Mouse (Mus musculus) MEL (cell line): Measurements from ENCODE around the gene Vstm2l.

Source experiments
- BHLHE40 ChIP-seq: IDR thresholded peaks from 2 replicates; pipeline ENCODE4 v1.6.1; 2012; ENCODE audit warnings: low read depth, mild to moderate bottlenecking, inconsistent platforms, low read length, improper control_type of control experiment, borderline replicate concordance
- CTCF ChIP-seq, 3 experiments: IDR thresholded peaks in 2 of 3; conservative IDR thresholded peaks in 1 of 3; 2 replicates each; pipeline ENCODE4 v1.5.1; 2011 to 2012; ENCODE audit warnings: low read length in 3 of 3, low read depth in 2 of 3, mild to moderate bottlenecking in 2 of 3, improper control_type of control experiment in 1 of 3, inconsistent platforms in 1 of 3, mixed read lengths in 1 of 3, moderate library complexity in 1 of 3; ENCODE audit not compliant: control insufficient read depth in 1 of 3, insufficient read depth in 1 of 3, poor library complexity in 1 of 3, severe bottlenecking in 1 of 3
- ELF1 ChIP-seq: IDR thresholded peaks from 2 replicates; pipeline ENCODE4 v1.6.1; 2014; ENCODE audit warnings: low read depth, mild to moderate bottlenecking, inconsistent platforms, low read length, improper control_type of control experiment, moderate library complexity
- EP300 ChIP-seq, 2 experiments: IDR thresholded peaks; 2 replicates each; pipeline ENCODE4 v1.6.1; 2011; ENCODE audit warnings: improper control_type of control experiment in 2 of 2, low read length in 2 of 2, low read depth in 1 of 2, mild to moderate bottlenecking in 1 of 2
- GATA1 ChIP-seq: IDR thresholded peaks from 2 replicates; pipeline ENCODE4 v1.6.1; 2011; ENCODE audit warnings: low read depth, low read length, improper control_type of control experiment
- MAFK ChIP-seq: IDR thresholded peaks from 2 replicates; pipeline ENCODE4 v1.6.1; 2011; ENCODE audit warnings: low read depth, mild to moderate bottlenecking, low read length, improper control_type of control experiment, borderline replicate concordance
- MAX ChIP-seq: IDR thresholded peaks from 2 replicates; pipeline ENCODE4 v1.6.1; 2011; ENCODE audit warnings: low read length, improper control_type of control experiment
- MYB ChIP-seq: IDR thresholded peaks from 2 replicates; pipeline ENCODE4 v1.6.1; 2011; ENCODE audit warnings: mild to moderate bottlenecking, low read depth, low read length, improper control_type of control experiment
- POLR2A ChIP-seq, 2 experiments: IDR thresholded peaks; 2 replicates each; pipeline ENCODE4 v1.6.1; 2011 to 2012; ENCODE audit warnings: low read length in 2 of 2, mild to moderate bottlenecking in 2 of 2, control low read depth in 1 of 2, improper control_type of control experiment in 1 of 2, low read depth in 1 of 2, moderate library complexity in 1 of 2; ENCODE audit not compliant: control insufficient read depth in 1 of 2, insufficient read depth in 1 of 2, poor library complexity in 1 of 2
- TCF12 ChIP-seq: IDR thresholded peaks from 2 replicates; pipeline ENCODE4 v1.6.1; 2014; ENCODE audit warnings: low read depth, mild to moderate bottlenecking, inconsistent platforms, low read length, improper control_type of control experiment, moderate library complexity
- USF1 ChIP-seq: IDR thresholded peaks from 2 replicates; pipeline ENCODE4 v1.6.1; 2014; ENCODE audit warnings: low read depth, mild to moderate bottlenecking, inconsistent platforms, low read length, improper control_type of control experiment, moderate library complexity
- ZC3H11A ChIP-seq: IDR thresholded peaks from 2 replicates; pipeline ENCODE4 v1.6.1; 2012; ENCODE audit warnings: low read depth, mild to moderate bottlenecking, inconsistent platforms, low read length, improper control_type of control experiment

DNA sequence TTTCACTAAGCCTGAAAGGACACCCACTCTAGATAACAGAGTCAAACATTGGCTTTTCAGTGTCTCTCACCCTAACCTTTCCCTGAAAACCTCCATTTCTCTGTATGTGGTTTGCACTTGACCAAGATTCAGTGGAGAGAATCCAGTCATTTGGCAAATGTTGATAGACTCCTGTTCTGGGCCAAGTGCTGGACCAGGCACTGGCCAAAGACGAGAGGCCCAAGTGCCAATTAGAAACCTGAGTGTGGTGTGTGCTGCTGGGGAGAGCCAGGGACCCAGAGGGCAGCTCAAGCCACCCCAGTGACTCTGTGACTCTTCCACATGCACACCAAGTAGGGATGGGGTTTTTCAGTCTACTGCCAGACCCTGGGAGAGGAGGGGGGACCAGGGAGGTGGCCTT lies 40.8 kb upstream of the Vstm2l start:
- no peak for TF ChIP-seq CTCF (IDR thresholded peaks at IDR 0.05 in 2 of 3, conservative IDR thresholded peaks at IDR 0.05 in 1 of 3; ENCODE audit: control insufficient read depth in 1 of 3, insufficient read depth in 1 of 3, low read depth in 2 of 3, low read length in 3 of 3, poor library complexity in 1 of 3, severe bottlenecking in 1 of 3)
- TF ChIP-seq TCF12: no peak
- no peak for TF ChIP-seq ELF1
- no peak for TF ChIP-seq USF1
- no peak for TF ChIP-seq EP300 (IDR thresholded peaks at IDR 0.05; ENCODE audit: low read depth in 1 of 2, low read length in 2 of 2)
- no peak for TF ChIP-seq BHLHE40
- TF ChIP-seq POLR2A (IDR thresholded peaks at IDR 0.05; ENCODE audit: control insufficient read depth in 1 of 2, insufficient read depth in 1 of 2, low read depth in 1 of 2, low read length in 2 of 2, poor library complexity in 1 of 2): no peak
- TF ChIP-seq ZC3H11A: no peak
- TF ChIP-seq MYB: no peak
- TF ChIP-seq MAFK: no peak
- no peak for TF ChIP-seq MAX
- TF ChIP-seq GATA1: no peak
